Mouse (Mus musculus) embryo, embryonic 10 days (tissue): ENCODE data around the gene Nr0b2.
"Not testable (repeated sequence)": the region's sequence is repeated elsewhere in the genome, so short reads cannot be mapped to it uniquely, and the experiment has no call there.

ENCODE experiments used
- DNase-seq: peaks from one replicate; pipeline ENCODE4 v3.0.0-alpha.2; 2015; ENCODE audit warnings: low spot score

Nr0b2 gene

GRCm38 (mm10) chr4:133552768-133553447 lies at the start of gene Nr0b2:
Gene Nr0b2, plus strand, starts transcription at chr4:133553376.
- DNase-seq, result no peak

GRCm38 (mm10) chr4:133504300-133504699 lies 48.9 kb upstream of the Nr0b2 start:
- no peak for DNase-seq

- no peak for DNase-seq
These were observed 48.3 kb upstream of the Nr0b2 start for GRCm38 (mm10) chr4:133504755-133505485.

- DNase-seq, result no peak
These were observed 46.6 kb upstream of the Nr0b2 start for GRCm38 (mm10) chr4:133506573-133506972.

GRCm38 (mm10) chr4:133508990-133509389 lies 44.2 kb upstream of the Nr0b2 start:
- DNase-seq, result no peak

- no peak for DNase-seq
These were observed 42.1 kb upstream of the Nr0b2 start for GRCm38 (mm10) chr4:133511050-133511449.

- not testable (repeated sequence) for DNase-seq
These were observed 40.7 kb upstream of the Nr0b2 start for GRCm38 (mm10) chr4:133512511-133512910.

GRCm38 (mm10) chr4:133512972-133513371 lies 40.2 kb upstream of the Nr0b2 start:
- DNase-seq, result peak; percentile 86

- DNase-seq, result no peak
These were observed 34.4 kb upstream of the Nr0b2 start, which contains the start of gene Kdf1 for GRCm38 (mm10) chr4:133518601-133519368. Gene Kdf1, plus strand, starts transcription at chr4:133518963.

- no peak for DNase-seq
These were observed 33.9 kb upstream of the Nr0b2 start for GRCm38 (mm10) chr4:133519369-133519665.

GRCm38 (mm10) chr4:133521502-133521901 lies 31.7 kb upstream of the Nr0b2 start:
- no peak for DNase-seq

- no peak for DNase-seq
These were observed 25.4 kb upstream of the Nr0b2 start for GRCm38 (mm10) chr4:133527788-133528187.

- no peak for DNase-seq
These were observed 20.4 kb upstream of the Nr0b2 start for GRCm38 (mm10) chr4:133532777-133533176.

GRCm38 (mm10) chr4:133536081-133536480 lies 17.1 kb upstream of the Nr0b2 start:
- no peak for DNase-seq

- DNase-seq, result no peak
These were observed 16.5 kb upstream of the Nr0b2 start for GRCm38 (mm10) chr4:133536652-133537051.

GRCm38 (mm10) chr4:133545272-133546231 lies 7.6 kb upstream of the Nr0b2 start, which contains the start of gene Nudc:
Gene Nudc, minus strand, starts transcription at chr4:133545996.
- DNase-seq, result peak; percentile 99

- no peak for DNase-seq
These were observed 1.1 kb upstream of the Nr0b2 start for GRCm38 (mm10) chr4:133552029-133552428.

GRCm38 (mm10) chr4:133553448-133554330 lies 513 bp downstream of the Nr0b2 start:
- DNase-seq, result no peak

- DNase-seq, result peak; percentile 69
These were observed 4.0 kb downstream of the Nr0b2 start for GRCm38 (mm10) chr4:133557041-133557717.

- no peak for DNase-seq
These were observed 6.7 kb downstream of the Nr0b2 start for GRCm38 (mm10) chr4:133559846-133560245.
